ENCODE assay signal across 17 mouse cellular contexts in the genomic region with DNA sequence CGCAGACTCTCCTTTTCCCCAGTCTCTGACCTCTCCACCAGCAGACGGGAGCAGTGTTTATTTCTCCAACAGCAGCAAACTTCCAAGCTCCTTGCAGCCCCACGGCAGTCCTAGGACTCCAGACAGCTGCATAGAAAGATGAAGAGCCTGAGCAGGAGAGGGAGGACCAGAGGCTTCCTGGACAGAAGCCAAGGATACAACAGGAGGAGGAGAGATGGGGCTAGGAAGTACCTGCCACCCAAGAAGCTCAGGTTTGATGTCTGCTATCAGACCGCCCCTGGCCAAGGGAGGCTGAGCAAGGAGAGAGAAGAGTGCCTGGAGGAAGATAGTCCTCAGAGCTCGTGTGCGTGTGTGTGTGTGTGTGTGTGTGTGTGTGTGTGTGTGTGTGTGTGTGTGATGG. TPM values are rescaled to one million over a fixed set of nuclear protein-coding genes. Genes with fewer than 3 reads are reported as not detected.
DNase-seq lines count a peak whose midpoint lies in the region; ATAC-seq and TF ChIP-seq lines count a peak whose summit lies in the region.
"Had no signal": no experiment of that assay in that cellular context is flagged by ENCODE, and none has a peak within 500 bp of the region (broad histone marks: within the 10 kb centered on the region; RNA-seq: fewer than 3 reads in every experiment).

No protein-coding gene starts in this region.

- no peaks in the 10 kb centered on the region for H3K36me3 ChIP-seq in forebrain, embryonic 14.5 days (ENCODE audit: control insufficient read depth, insufficient read depth, low read length)
- H3K36me3 ChIP-seq in forebrain, postnatal 0 days (ENCODE audit: insufficient read depth) = no peaks in the 10 kb centered on the region
- H3K36me3 ChIP-seq in kidney, embryonic 15.5 days = no peaks in the 10 kb centered on the region
- H3K36me3 ChIP-seq in intestine, embryonic 16.5 days (ENCODE audit: control insufficient read depth, insufficient read depth, low read length) = no peaks in the 10 kb centered on the region

- H3K27ac ChIP-seq in forebrain, embryonic 14.5 days (ENCODE audit: low read depth, low read length) = no peak overlapping the region
- H3K27ac ChIP-seq in forebrain, postnatal 0 days (ENCODE audit: low read depth, low read length) = no peak overlapping the region
- H3K27ac ChIP-seq in kidney, embryonic 15.5 days = peak overlapping the region; percentile 30; the same call in 1 of the 2 replicates
- H3K27ac ChIP-seq in intestine, embryonic 16.5 days (ENCODE audit: low read length) = no peak overlapping the region; the same call in 1 of the 2 replicates

- no peak overlapping the region for H3K9ac ChIP-seq in forebrain, embryonic 14.5 days (ENCODE audit: low read length)
- H3K9ac ChIP-seq in forebrain, postnatal 0 days = no peak overlapping the region
- no peak overlapping the region for H3K9ac ChIP-seq in kidney, embryonic 15.5 days
- H3K9ac ChIP-seq in intestine, embryonic 16.5 days (ENCODE audit: low read depth, low read length) = no peak overlapping the region

- no peak for TF ChIP-seq CTCF in forebrain, postnatal 0 days (IDR thresholded peaks at IDR 0.05; ENCODE audit: low read depth)

- no peaks in the 10 kb centered on the region for H3K9me3 ChIP-seq in forebrain, embryonic 14.5 days (replicated peaks; ENCODE audit: control insufficient read depth, low read length)
- no peaks in the 10 kb centered on the region for H3K9me3 ChIP-seq in forebrain, postnatal 0 days (ENCODE audit: low read length)
- no peaks in the 10 kb centered on the region for H3K9me3 ChIP-seq in kidney, embryonic 15.5 days (replicated peaks)
- H3K9me3 ChIP-seq in intestine, embryonic 16.5 days (ENCODE audit: control insufficient read depth, low read length) = no peaks in the 10 kb centered on the region

- no peaks in the 10 kb centered on the region for H3K4me1 ChIP-seq in forebrain, embryonic 14.5 days (ENCODE audit: control insufficient read depth, insufficient read depth, low read length)
- H3K4me1 ChIP-seq in forebrain, postnatal 0 days (ENCODE audit: insufficient read depth) = no peaks in the 10 kb centered on the region
- peaks cover 13% of the 10 kb centered on the region for H3K4me1 ChIP-seq in kidney, embryonic 15.5 days
- no peaks in the 10 kb centered on the region for H3K4me1 ChIP-seq in intestine, embryonic 16.5 days (ENCODE audit: control insufficient read depth, insufficient read depth, low read length)

- H3K27me3 ChIP-seq in forebrain, embryonic 14.5 days (replicated peaks; ENCODE audit: control insufficient read depth, insufficient read depth, low read length) = no peaks in the 10 kb centered on the region
- H3K27me3 ChIP-seq in forebrain, postnatal 0 days (ENCODE audit: insufficient read depth, low read length) = no peaks in the 10 kb centered on the region
- no peaks in the 10 kb centered on the region for H3K27me3 ChIP-seq in kidney, embryonic 15.5 days
- no peaks in the 10 kb centered on the region for H3K27me3 ChIP-seq in intestine, embryonic 16.5 days (replicated peaks; ENCODE audit: control insufficient read depth, insufficient read depth, low read length)

- intact Hi-C loops in gastrocnemius, postnatal 36 days (cut with DNase I) = no loop called here

- no peak overlapping the region for H3K4me3 ChIP-seq in forebrain, embryonic 14.5 days (ENCODE audit: low read depth, low read length)
- no peak overlapping the region for H3K4me3 ChIP-seq in forebrain, postnatal 0 days (ENCODE audit: low read depth, low read length)
- H3K4me3 ChIP-seq in kidney, embryonic 15.5 days (replicated peaks) = no peak overlapping the region
- no peak overlapping the region for H3K4me3 ChIP-seq in intestine, embryonic 16.5 days (ENCODE audit: low read length)

- DNase-seq in forebrain, embryonic 14.5 days (ENCODE audit: low spot score) = peak; percentile 8
- DNase-seq in forebrain, postnatal 0 days = no peak
- DNase-seq in kidney, adult 11 months = no peak
- peak; percentile 50 for DNase-seq in 3T3-L1 (ENCODE audit: low read depth, low spot score)
- DNase-seq in left cerebral cortex, adult 18-20 months (ENCODE audit: low spot score in 2 of 2) = no peak
- DNase-seq in gastrocnemius, postnatal 36 days = no peak
- DNase-seq: kidney, adult 18-20 months; thymus, adult 2 months had no signal

- ATAC-seq in forebrain, embryonic 14.5 days = no peak
- ATAC-seq in forebrain, postnatal 0 days = no peak
- no peak; the same call in 1 of the 2 replicates for ATAC-seq in kidney, embryonic 15.5 days (replicated peaks; ENCODE audit: low FRiP score)
- ATAC-seq in intestine, embryonic 16.5 days = peak; percentile 64

- WGBS in forebrain, embryonic 14.5 days = 63% methylated on average over 6 of the region's 6 CpGs
- WGBS in forebrain, postnatal 0 days = 60% methylated on average over 6 of the region's 6 CpGs
- WGBS in kidney, embryonic 15.5 days = 23% methylated on average over 6 of the region's 6 CpGs
- 33% methylated on average over 6 of the region's 6 CpGs for WGBS in intestine, embryonic 16.5 days

- H3K4me2 ChIP-seq in forebrain, embryonic 14.5 days (ENCODE audit: low read length) = no peak overlapping the region
- H3K4me2 ChIP-seq in forebrain, postnatal 0 days (ENCODE audit: low read depth) = no peak overlapping the region
- H3K4me2 ChIP-seq in kidney, embryonic 15.5 days = peak overlapping the region; percentile 8; the same call in 1 of the 2 replicates
- no peak overlapping the region for H3K4me2 ChIP-seq in intestine, embryonic 16.5 days (ENCODE audit: low read depth, low read length)

RNA-seq across cellular contexts. Expression of a gene that starts 41.0 kb away (rescaled TPM):
- polyA plus RNA-seq in forebrain, embryonic 14.5 days (2014; fragmentation: Nextera tagmentation; extraction: Ambion mirVana) = not detected in 2 replicates
- not detected in 2 replicates for total RNA-seq in forebrain, postnatal 0 days (2014; rRNA removed)
- not detected in 2 replicates for polyA plus RNA-seq in forebrain, postnatal 0 days (2015; fragmentation: Nextera tagmentation; extraction: Ambion mirVana)
- polyA plus RNA-seq in kidney, embryonic 15.5 days (2015; fragmentation: Nextera tagmentation; extraction: Ambion mirVana) = not detected in 2 replicates
- polyA plus RNA-seq in intestine, embryonic 16.5 days (2015; fragmentation: Nextera tagmentation; extraction: Ambion mirVana) = not detected in 2 replicates
- total RNA-seq in left cerebral cortex, adult 18-20 months (2021) = not detected
- not detected for total RNA-seq in gastrocnemius, postnatal 36 days (2021)
- total RNA-seq: adrenal gland, adult 2 months; gastrocnemius, adult 8-10 months; layer of hippocampus, postnatal 10 days; megakaryocyte-erythroid progenitor cell, adult 5-6 weeks had no signal
- polyA plus RNA-seq: adrenal gland, adult 2 months; C2C12; forebrain, embryonic 11.5 days; limb, embryonic 14.5 days; thymus, adult 2 months had no signal

Comparison
In these comparisons a context has a peak if more than half of its experiments do, and no peak if none do; other contexts are left out.
1. DNase-seq: peak in forebrain, embryonic 14.5 days (single experiment) and 3T3-L1 (single experiment); none in forebrain, postnatal 0 days (single experiment), kidney, adult 11 months (single experiment), left cerebral cortex, adult 18-20 months (0 of 2) and gastrocnemius, postnatal 36 days (0 of 2).